In genomic region chr4:133626221-133626620, GRCm38 (mm10) we compare ENCODE assay signal across 10 mouse cellular contexts. TPM values are rescaled to one million over a fixed set of nuclear protein-coding genes. Genes with fewer than 3 reads are reported as not detected.
DNase-seq lines count a peak whose midpoint lies in the region; ATAC-seq and TF ChIP-seq lines count a peak whose summit lies in the region.
"Had no signal": no experiment of that assay in that cellular context is flagged by ENCODE, and none has a peak within 500 bp of the region (broad histone marks: within the 10 kb centered on the region; RNA-seq: fewer than 3 reads in every experiment).

No protein-coding gene starts in this region.

- 66% methylated on average over 5 of the region's 5 CpGs for WGBS in heart, embryonic 10.5 days

- no peaks in the 10 kb centered on the region for H3K27me3 ChIP-seq in heart, embryonic 10.5 days (ENCODE audit: insufficient read depth, poor library complexity, severe bottlenecking)
- H3K27me3 ChIP-seq in E14TG2a.4 (ENCODE audit: insufficient read depth, low read length): no peaks in the 10 kb centered on the region

- H3K4me3 ChIP-seq in heart, embryonic 10.5 days: no peak overlapping the region
- no peak overlapping the region for H3K4me3 ChIP-seq in layer of hippocampus, adult 2 months
- peak overlapping the region; percentile 65 for H3K4me3 ChIP-seq in E14TG2a.4 (replicated peaks; ENCODE audit: low read length)
- H3K4me3 ChIP-seq in embryonic fibroblast, embryonic 13.5 days (ENCODE audit: insufficient read depth, low read length): no peak overlapping the region

- peak overlapping the region; percentile 57 for H3K27ac ChIP-seq in heart, embryonic 10.5 days
- peak overlapping the region; percentile 77 for H3K27ac ChIP-seq in layer of hippocampus, adult 2 months
- H3K27ac ChIP-seq in embryonic fibroblast, embryonic 13.5 days (ENCODE audit: insufficient read depth, low read length): peak overlapping the region; percentile 37

- no peak for DNase-seq in heart, embryonic 10.5 days (ENCODE audit: low spot score)
- no peak for DNase-seq in heart, postnatal 36 days
- no peak for DNase-seq in layer of hippocampus, adult 2 months (ENCODE audit: low spot score in 2 of 2)
- no peak for DNase-seq in layer of hippocampus, adult 9-10 months (ENCODE audit: low spot score)
- DNase-seq in urinary bladder, postnatal 10 days (ENCODE audit: low spot score): no peak
- DNase-seq: cerebellum, adult 9-10 months had no signal

- intact Hi-C loops in heart, postnatal 36 days (cut with DNase I): no loop called here

- H3K4me1 ChIP-seq in heart, embryonic 10.5 days: peaks cover 29% of the 10 kb centered on the region
- H3K4me1 ChIP-seq in E14TG2a.4 (replicated peaks; ENCODE audit: low read depth, low read length): peaks cover 86% of the 10 kb centered on the region
- peaks cover 19% of the 10 kb centered on the region for H3K4me1 ChIP-seq in embryonic fibroblast, embryonic 13.5 days (ENCODE audit: control insufficient read depth, insufficient read depth, low read length)

- H3K36me3 ChIP-seq in heart, embryonic 10.5 days: peaks cover 35% of the 10 kb centered on the region
- peaks cover 62% of the 10 kb centered on the region for H3K36me3 ChIP-seq in E14TG2a.4 (ENCODE audit: insufficient read depth, low read length)

- no peak for TF ChIP-seq POLR2A in embryonic fibroblast, embryonic 13.5 days (IDR thresholded peaks at IDR 0.05; ENCODE audit: low read depth, low read length)

- no peaks in the 10 kb centered on the region for H3K9me3 ChIP-seq in heart, embryonic 10.5 days
- H3K9me3 ChIP-seq in E14TG2a.4 (ENCODE audit: low read length): no peaks in the 10 kb centered on the region

- no peak for ATAC-seq in monocyte, adult 5-6 weeks (replicated peaks; ENCODE audit: insufficient number of reproducible peaks, low FRiP score, low TSS enrichment, poor library complexity, severe bottlenecking)
- ATAC-seq: forebrain, embryonic 16.5 days had no signal

- no peak for TF ChIP-seq CTCF in layer of hippocampus, adult 2 months (conservative IDR thresholded peaks at IDR 0.05)
- TF ChIP-seq CTCF in E14TG2a.4 (conservative IDR thresholded peaks at IDR 0.05; ENCODE audit: low read length): no peak
- no peak for TF ChIP-seq CTCF in embryonic fibroblast, embryonic 13.5 days (IDR thresholded peaks at IDR 0.05; ENCODE audit: borderline replicate concordance, insufficient read depth, low read length)

RNA-seq across cellular contexts. Expression of gene Zdhhc18, which starts 23.7 kb away (rescaled TPM):
- 1.6 and 2.9 TPM in 2 replicates for polyA plus RNA-seq in heart, embryonic 10.5 days (2016; fragmentation: Nextera tagmentation; extraction: Ambion mirVana)
- total RNA-seq in heart, postnatal 36 days (2021): 10 to 100 TPM; 17.2 to 17.3 TPM
- total RNA-seq in layer of hippocampus, adult 2 months (2021): 10 to 100 TPM; 37.1 to 38.0 TPM
- 28.8 and 31.3 TPM in 2 replicates for polyA plus RNA-seq in embryonic fibroblast, embryonic 13.5 days (2011; ENCODE audit: insufficient read length, low read depth, missing spikeins)
- total RNA-seq in monocyte, adult 5-6 weeks (2017): 12.8 to 48.9 TPM (median 20.8 TPM) in 3 replicates

RNA-seq across cellular contexts. Expression of gene Sfn, which starts 24.3 kb away (rescaled TPM):
- 4.3 and 12.9 TPM in 2 replicates for polyA plus RNA-seq in heart, embryonic 10.5 days (2016; fragmentation: Nextera tagmentation; extraction: Ambion mirVana)
- total RNA-seq in heart, postnatal 36 days (2021): 1 to 10 TPM; 1.1 to 1.5 TPM
- total RNA-seq in layer of hippocampus, adult 2 months (2021): 1 to 10 TPM; 1.6 to 1.8 TPM
- 8.4 and 12.1 TPM in 2 replicates for polyA plus RNA-seq in embryonic fibroblast, embryonic 13.5 days (2011; ENCODE audit: insufficient read length, low read depth, missing spikeins)
- 6.3 to 20.1 TPM (median 7.1 TPM) in 3 replicates for total RNA-seq in monocyte, adult 5-6 weeks (2017)

RNA-seq across cellular contexts. Expression of gene Gpn2, which starts 42.1 kb away (rescaled TPM):
- 18.2 and 22.1 TPM in 2 replicates for polyA plus RNA-seq in heart, embryonic 10.5 days (2016; fragmentation: Nextera tagmentation; extraction: Ambion mirVana)
- 1 to 10 TPM; 7.0 TPM for total RNA-seq in heart, postnatal 36 days (2021)
- 10 to 100 TPM; 10.7 to 11.6 TPM for total RNA-seq in layer of hippocampus, adult 2 months (2021)
- polyA plus RNA-seq in embryonic fibroblast, embryonic 13.5 days (2011; ENCODE audit: insufficient read length, low read depth, missing spikeins): 10.9 and 12.2 TPM in 2 replicates
- 6.9 to 18.7 TPM (median 16.5 TPM) in 3 replicates for total RNA-seq in monocyte, adult 5-6 weeks (2017)

RNA-seq across cellular contexts. Expression of gene Pigv, which starts 46.2 kb away (rescaled TPM):
- 15.2 and 16.4 TPM in 2 replicates for polyA plus RNA-seq in heart, embryonic 10.5 days (2016; fragmentation: Nextera tagmentation; extraction: Ambion mirVana)
- 10 to 100 TPM; 10.8 to 11.3 TPM for total RNA-seq in heart, postnatal 36 days (2021)
- total RNA-seq in layer of hippocampus, adult 2 months (2021): 1 to 10 TPM; 9.1 to 9.7 TPM
- 6.9 and 10.4 TPM in 2 replicates for polyA plus RNA-seq in embryonic fibroblast, embryonic 13.5 days (2011; ENCODE audit: insufficient read length, low read depth, missing spikeins)
- total RNA-seq in monocyte, adult 5-6 weeks (2017): 3.5 to 16.0 TPM (median 5.7 TPM) in 3 replicates

RNA-seq across cellular contexts. Expression of gene Gpatch3, which starts 51.7 kb away (rescaled TPM):
- 7.1 and 9.6 TPM in 2 replicates for polyA plus RNA-seq in heart, embryonic 10.5 days (2016; fragmentation: Nextera tagmentation; extraction: Ambion mirVana)
- 1 to 10 TPM; 3.3 to 5.5 TPM for total RNA-seq in heart, postnatal 36 days (2021)
- total RNA-seq in layer of hippocampus, adult 2 months (2021): 10 to 100 TPM in 1 of 2 experiments, 1 to 10 TPM in 1; 6.5 to 10.3 TPM
- polyA plus RNA-seq in embryonic fibroblast, embryonic 13.5 days (2011; ENCODE audit: insufficient read length, low read depth, missing spikeins): 4.8 and 5.7 TPM in 2 replicates
- 30.9 to 41.9 TPM (median 32.6 TPM) in 3 replicates for total RNA-seq in monocyte, adult 5-6 weeks (2017)
